Mouse (Mus musculus) spleen, adult 18-20 months (tissue): ENCODE results near the gene Fez1.

ENCODE experiments used
- DNase-seq, 2 experiments: peaks; one replicate each; pipeline ENCODE4 v3.0.0; 2022; ENCODE audit warnings: mixed read lengths in 2 of 2

Gene Fez1

GRCm38 (mm10) chr9:36846346-36846745, 24.7 kb downstream of the Fez1 start:
- DNase-seq = no peak

- DNase-seq = no peak
Observed at GRCm38 (mm10) chr9:36848661-36849060, 27.0 kb downstream of the Fez1 start.

- no peak for DNase-seq
Observed at GRCm38 (mm10) chr9:36850091-36850490, 28.4 kb downstream of the Fez1 start.

GRCm38 (mm10) chr9:36852175-36852574, 30.5 kb downstream of the Fez1 start:
- DNase-seq = no peak

- no peak for DNase-seq
Observed at GRCm38 (mm10) chr9:36856351-36856750, 34.7 kb downstream of the Fez1 start.

GRCm38 (mm10) chr9:36857476-36858117, 35.9 kb downstream of the Fez1 start:
- DNase-seq = no peak

GRCm38 (mm10) chr9:36858677-36859076, 37.0 kb downstream of the Fez1 start:
- no peak for DNase-seq

GRCm38 (mm10) chr9:36862576-36862975, 40.9 kb downstream of the Fez1 start:
- no peak for DNase-seq

- DNase-seq = no peak
Observed at GRCm38 (mm10) chr9:36863694-36864093, 42.0 kb downstream of the Fez1 start.

- no peak for DNase-seq
Observed at GRCm38 (mm10) chr9:36864862-36865813, 43.5 kb downstream of the Fez1 start.

- DNase-seq = no peak
Observed at GRCm38 (mm10) chr9:36868662-36869061, 47.0 kb downstream of the Fez1 start.

GRCm38 (mm10) chr9:36870263-36870662, 48.6 kb downstream of the Fez1 start:
- DNase-seq = no peak

GRCm38 (mm10) chr9:36873796-36874195, 52.1 kb downstream of the Fez1 start:
- DNase-seq = no peak

GRCm38 (mm10) chr9:36876313-36876712, 54.6 kb downstream of the Fez1 start:
- DNase-seq = no peak

- DNase-seq = no peak
Observed at GRCm38 (mm10) chr9:36876787-36877186, 55.1 kb downstream of the Fez1 start.

- DNase-seq = no peak
Observed at GRCm38 (mm10) chr9:36881615-36882014, 60.0 kb downstream of the Fez1 start.

GRCm38 (mm10) chr9:36882034-36882745, 60.5 kb downstream of the Fez1 start:
- DNase-seq = no peak

- no peak for DNase-seq
Observed at GRCm38 (mm10) chr9:36883569-36883968, 61.9 kb downstream of the Fez1 start.

- DNase-seq = no peak
Observed at GRCm38 (mm10) chr9:36885237-36885636, 63.6 kb downstream of the Fez1 start.

GRCm38 (mm10) chr9:36890552-36890951, 68.9 kb downstream of the Fez1 start:
- peak in 1 of 2 experiments; percentile 24 for DNase-seq

GRCm38 (mm10) chr9:36893413-36893990, 71.8 kb downstream of the Fez1 start:
- DNase-seq = no peak

GRCm38 (mm10) chr9:36894242-36894641, 72.6 kb downstream of the Fez1 start:
- no peak for DNase-seq
